Mouse (Mus musculus): ENCODE data around the gene Snx29.
"Not testable (repeated sequence)": the region's sequence is repeated elsewhere in the genome, so short reads cannot be mapped to it uniquely, and the experiment has no call there.

Snx29 gene

GRCm38 (mm10) chr16:11360576-11360975 is 37.9 kb downstream of the Snx29 start:
- DNase-seq: not testable (repeated sequence)

- peak; percentile 83 for DNase-seq
Measured at GRCm38 (mm10) chr16:11365626-11366025, 42.9 kb downstream of the Snx29 start.

GRCm38 (mm10) chr16:11366851-11367250 is 44.1 kb downstream of the Snx29 start:
- no peak for DNase-seq

GRCm38 (mm10) chr16:11368412-11368811 is 45.7 kb downstream of the Snx29 start:
- DNase-seq: no peak

GRCm38 (mm10) chr16:11369162-11369561 is 46.5 kb downstream of the Snx29 start:
- no peak for DNase-seq

GRCm38 (mm10) chr16:11369642-11370041 is 46.9 kb downstream of the Snx29 start:
- peak; percentile 39 for DNase-seq

- peak; percentile 79 for DNase-seq
Measured at GRCm38 (mm10) chr16:11370132-11370544, 47.4 kb downstream of the Snx29 start.

- DNase-seq: no peak
Measured at GRCm38 (mm10) chr16:11379264-11379663, 56.6 kb downstream of the Snx29 start.

- no peak for DNase-seq
Measured at GRCm38 (mm10) chr16:11380038-11380437, 57.3 kb downstream of the Snx29 start.

GRCm38 (mm10) chr16:11380871-11381270 is 58.2 kb downstream of the Snx29 start:
- no peak for DNase-seq

GRCm38 (mm10) chr16:11384361-11384760 is 61.7 kb downstream of the Snx29 start:
- DNase-seq: no peak

- no peak for DNase-seq
Measured at GRCm38 (mm10) chr16:11385150-11385549, 62.4 kb downstream of the Snx29 start.

- DNase-seq: no peak
Measured at GRCm38 (mm10) chr16:11385798-11386197, 63.1 kb downstream of the Snx29 start.

GRCm38 (mm10) chr16:11386221-11386620 is 63.5 kb downstream of the Snx29 start:
- DNase-seq: no peak

- DNase-seq: no peak
Measured at GRCm38 (mm10) chr16:11388085-11388484, 65.4 kb downstream of the Snx29 start.

- no peak for DNase-seq
Measured at GRCm38 (mm10) chr16:11389324-11389723, 66.6 kb downstream of the Snx29 start.

GRCm38 (mm10) chr16:11396570-11396969 is 73.9 kb downstream of the Snx29 start:
- DNase-seq: no peak

GRCm38 (mm10) chr16:11399386-11399785 is 76.7 kb downstream of the Snx29 start:
- no peak for DNase-seq

GRCm38 (mm10) chr16:11399845-11400565 is 77.3 kb downstream of the Snx29 start:
- DNase-seq: no peak

GRCm38 (mm10) chr16:11400936-11401335 is 78.2 kb downstream of the Snx29 start:
- no peak for DNase-seq

- DNase-seq: no peak
Measured at GRCm38 (mm10) chr16:11405193-11405592, 82.5 kb downstream of the Snx29 start.

- peak; percentile 57 for DNase-seq
Measured at GRCm38 (mm10) chr16:11406201-11406600, 83.5 kb downstream of the Snx29 start.

GRCm38 (mm10) chr16:11406622-11407021 is 83.9 kb downstream of the Snx29 start:
- DNase-seq: no peak

- no peak for DNase-seq
Measured at GRCm38 (mm10) chr16:11407932-11408620, 85.4 kb downstream of the Snx29 start.
